20 mouse cellular contexts compared by ENCODE assay signal in the genomic region with DNA sequence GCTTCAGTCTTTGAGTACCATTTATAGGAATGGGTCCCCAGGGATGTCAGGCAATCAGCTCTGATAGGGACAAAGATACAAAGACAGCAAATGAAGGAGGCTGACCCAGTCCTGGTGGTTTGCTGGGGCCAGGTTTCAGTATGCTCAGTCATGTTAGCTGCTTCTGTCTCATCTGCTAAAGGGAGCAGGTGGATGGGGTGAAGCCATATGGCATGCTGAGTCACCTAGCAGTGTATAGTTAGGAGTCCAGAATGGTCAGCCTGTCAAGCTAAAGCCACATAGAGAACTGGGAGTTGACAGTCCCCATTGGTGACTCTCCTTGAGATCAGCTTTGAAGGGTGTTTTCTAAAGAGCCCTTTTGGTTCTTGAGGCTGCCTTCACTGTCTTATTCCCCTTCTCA.
A peak's percentile ranks its signal among the peaks of the same experiment; 100 is the strongest.
DNase-seq lines count a peak whose midpoint lies in the region; ATAC-seq lines count a peak whose summit lies in the region.
"Had no signal": no experiment of that assay in that cellular context is flagged by ENCODE, and none has a peak within 500 bp of the region (broad histone marks: within the 10 kb centered on the region; RNA-seq: fewer than 3 reads in every experiment).

No protein-coding gene starts in this region.

- H3K4me3 ChIP-seq in hindbrain, embryonic 16.5 days (ENCODE audit: low read length), result no peak overlapping the region
- H3K4me3 ChIP-seq: embryonic facial prominence, embryonic 10.5 days; forebrain, embryonic 13.5 days; gastrocnemius, adult 2 months; heart, embryonic 10.5 days; hindbrain, embryonic 12.5 days had no signal

- no peak overlapping the region for H3K4me2 ChIP-seq in hindbrain, embryonic 16.5 days (ENCODE audit: low read length)
- H3K4me2 ChIP-seq: forebrain, embryonic 13.5 days; hindbrain, embryonic 12.5 days had no signal

- no peak for ATAC-seq in hindbrain, embryonic 16.5 days
- ATAC-seq: forebrain, embryonic 13.5 days; forebrain, postnatal 0 days; intestine, embryonic 16.5 days had no signal

- H3K27ac ChIP-seq in hindbrain, embryonic 16.5 days (ENCODE audit: low read depth, low read length), result no peak overlapping the region
- H3K27ac ChIP-seq: embryonic facial prominence, embryonic 10.5 days; forebrain, embryonic 13.5 days; gastrocnemius, adult 2 months; heart, embryonic 10.5 days; hindbrain, embryonic 12.5 days had no signal

- peak; percentile 67 for DNase-seq in brain, adult 2 months (ENCODE audit: low read depth, low spot score)
- peak; percentile 31 to 43 for DNase-seq in cerebellum, adult 18-20 months
- DNase-seq in cerebellum, adult 9-11 months, result peak; percentile 29
- DNase-seq in cerebellum, postnatal 36 days, result peak; percentile 57 to 59
- no peak for DNase-seq in heart, adult 18-20 months
- DNase-seq in frontal cortex, postnatal 25 days (ENCODE audit: low spot score in 2 of 2), result no peak
- DNase-seq: adrenal gland, postnatal 10 days; forebrain, postnatal 0 days; gastrocnemius, adult 2 months; gastrocnemius, postnatal 36 days; heart, adult 11 months; heart, postnatal 10 days; heart, postnatal 4 days; kidney, adult 8-10 months had no signal

- H3K4me1 ChIP-seq in hindbrain, embryonic 16.5 days (ENCODE audit: control insufficient read depth, insufficient read depth, low read depth, low read length), result no peaks in the 10 kb centered on the region
- H3K4me1 ChIP-seq: embryonic facial prominence, embryonic 10.5 days; forebrain, embryonic 13.5 days; heart, embryonic 10.5 days; hindbrain, embryonic 12.5 days had no signal

- no peak overlapping the region for H3K9ac ChIP-seq in hindbrain, embryonic 16.5 days (ENCODE audit: low read depth, low read length)
- H3K9ac ChIP-seq: forebrain, embryonic 13.5 days; forebrain, postnatal 0 days; hindbrain, embryonic 12.5 days had no signal

- H3K36me3 ChIP-seq in hindbrain, embryonic 16.5 days (ENCODE audit: control insufficient read depth, insufficient read depth, low read length), result no peaks in the 10 kb centered on the region
- H3K36me3 ChIP-seq: embryonic facial prominence, embryonic 10.5 days; heart, embryonic 10.5 days; hindbrain, embryonic 12.5 days had no signal

- H3K27me3 ChIP-seq in hindbrain, embryonic 16.5 days (replicated peaks; ENCODE audit: control insufficient read depth, insufficient read depth, low read length), result peaks cover 6% of the 10 kb centered on the region; the same call in 1 of the 2 replicates
- H3K27me3 ChIP-seq: forebrain, embryonic 13.5 days had no signal

- H3K9me3 ChIP-seq in hindbrain, embryonic 16.5 days (ENCODE audit: control insufficient read depth, low read length), result no peaks in the 10 kb centered on the region
- H3K9me3 ChIP-seq: embryonic facial prominence, embryonic 10.5 days; forebrain, embryonic 13.5 days; heart, embryonic 10.5 days; hindbrain, embryonic 12.5 days had no signal

Comparison
In these comparisons a context has a peak if more than half of its experiments do, and no peak if none do; other contexts are left out.
1. DNase-seq: peak in brain, adult 2 months (single experiment), cerebellum, adult 18-20 months (2 of 2), cerebellum, adult 9-11 months (single experiment) and cerebellum, postnatal 36 days (2 of 2); none in heart, adult 18-20 months (0 of 2) and frontal cortex, postnatal 25 days (0 of 2).